Mouse (Mus musculus) forebrain, embryonic 13.5 days (tissue): Measurements from ENCODE around the gene Anapc7. TPM values are rescaled to one million over a fixed set of nuclear protein-coding genes. Genes with fewer than 3 reads are reported as not detected.
"Not testable (repeated sequence)": the region's sequence is repeated elsewhere in the genome, so short reads cannot be mapped to it uniquely, and the experiment has no call there.

ENCODE experiments used
- ATAC-seq: fragments of 200-750 bp; cut with Nextera tagmentation; 2 replicates; pipeline ENCODE4 v1.8.0; 2017
- H3K27ac ChIP-seq: fragments of 300-500 bp; sonication (generic); 2 replicates; pipeline ENCODE4 v1.5.1; 2015; ENCODE audit warnings: inconsistent platforms, mild to moderate bottlenecking, moderate library complexity
- H3K27me3 ChIP-seq: fragments of 300-500 bp; sonication (generic); 2 replicates; pipeline ENCODE4 v1.6.1; 2015; ENCODE audit warnings: mild to moderate bottlenecking, inconsistent platforms
- H3K36me3 ChIP-seq: fragments of 300-500 bp; sonication (generic); 2 replicates; pipeline ENCODE4 v1.6.1; 2015; ENCODE audit warnings: mild to moderate bottlenecking, inconsistent platforms; ENCODE audit not compliant: poor library complexity, severe bottlenecking
- H3K4me1 ChIP-seq: fragments of 300-500 bp; sonication (generic); 2 replicates; pipeline ENCODE4 v1.6.1; 2015; ENCODE audit warnings: inconsistent platforms
- H3K4me2 ChIP-seq: fragments of 300-500 bp; sonication (generic); 2 replicates; pipeline ENCODE4 v1.6.1; 2015; ENCODE audit warnings: inconsistent platforms, mild to moderate bottlenecking, moderate library complexity
- H3K4me3 ChIP-seq: fragments of 300-500 bp; sonication (generic); 2 replicates; pipeline ENCODE4 v1.5.1; 2015; ENCODE audit warnings: mild to moderate bottlenecking, inconsistent platforms
- H3K9ac ChIP-seq: fragments of 300-500 bp; sonication (generic); 2 replicates; pipeline ENCODE4 v1.6.1; 2015; ENCODE audit warnings: mild to moderate bottlenecking, inconsistent platforms
- H3K9me3 ChIP-seq: fragments of 300-500 bp; sonication (generic); replicated peaks from 2 replicates; pipeline ENCODE4 v1.6.1; 2016; ENCODE audit warnings: inconsistent platforms
- WGBS: fragments of 180-500 bp; shearing (Covaris S2); methylation state at CpG from one replicate; pipeline ENCODE4 v1.1.7; 2015; 5-methylcytosine and 5-hydroxymethylcytosine counted together
- polyA plus RNA-seq: library from polyadenylated mRNA; unstranded; fragments of >200 nt; fragmentation: Nextera tagmentation; extraction: Ambion mirVana; gene quantifications from 2 replicates; pipeline ENCODE4 v1.2.1, GENCODE M21; 2015

Gene Anapc7
- polyA plus RNA-seq, 1 experiment from 2014 or later: 50.3 TPM

DNA sequence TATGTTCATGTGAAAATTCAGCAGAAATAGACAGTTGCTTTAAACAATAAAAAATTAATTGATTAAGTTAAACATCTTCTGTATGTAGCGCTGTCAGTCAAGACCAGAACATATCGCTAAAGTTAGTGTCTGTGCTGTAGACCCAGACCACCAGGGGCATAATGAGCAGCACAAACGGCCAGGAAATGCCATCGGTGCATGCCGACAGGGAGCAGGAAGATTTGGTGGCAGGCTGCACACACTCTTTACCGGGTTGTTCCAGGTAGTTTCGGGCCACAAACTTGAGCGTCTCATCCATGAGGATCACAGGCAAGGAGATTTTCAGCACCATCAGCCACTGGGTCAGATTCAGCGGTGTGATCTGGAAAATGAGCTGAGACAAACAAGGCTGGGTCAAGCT is 35.6 kb downstream of the Anapc7 start:
- WGBS: 91% methylated on average over 9 of the region's 9 CpGs
- H3K36me3 ChIP-seq: peaks cover 100% of the 10 kb centered on the region
- not testable (repeated sequence) for H3K4me2 ChIP-seq, H3K27ac ChIP-seq, H3K27me3 ChIP-seq, H3K4me3 ChIP-seq, H3K9ac ChIP-seq, H3K9me3 ChIP-seq, H3K4me1 ChIP-seq, ATAC-seq

GRCm38 (mm10) chr5:122458066-122458465 is 36.6 kb downstream of the Anapc7 start:
- WGBS: 96% methylated on average over 4 of the region's 4 CpGs
- Histone ChIP-seq H3K4me3 (no peak overlapping the region), H3K9ac (no peak overlapping the region), H3K27ac (no peak overlapping the region), H3K4me1 (no peaks in the 10 kb centered on the region), H3K27me3 (no peaks in the 10 kb centered on the region), H3K4me2 (no peak overlapping the region), H3K9me3 (no peaks in the 10 kb centered on the region), H3K36me3 (peaks cover 100% of the 10 kb centered on the region)
- no peak for ATAC-seq

DNA sequence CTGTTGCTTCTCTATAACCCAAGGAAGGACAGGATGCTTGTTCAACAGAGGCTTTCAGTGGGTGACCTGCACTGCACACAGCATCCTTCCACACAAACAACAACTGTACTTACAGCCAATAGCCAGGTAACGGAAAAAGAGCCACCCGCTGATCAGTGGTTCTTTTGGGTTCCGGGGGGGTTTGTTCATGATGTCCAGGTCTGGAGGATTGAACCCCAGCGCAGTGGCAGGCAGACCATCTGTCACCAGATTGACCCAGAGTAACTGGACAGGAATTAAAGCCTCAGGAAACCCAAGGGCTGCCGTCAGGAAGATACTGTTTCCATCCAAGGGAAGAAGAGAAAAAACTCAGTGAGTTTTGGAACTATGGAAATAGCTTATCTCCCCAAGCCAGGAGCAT is 37.8 kb downstream of the Anapc7 start:
- Histone ChIP-seq H3K9me3 (no peaks in the 10 kb centered on the region), H3K4me3 (no peak overlapping the region), H3K4me1 (no peaks in the 10 kb centered on the region), H3K27ac (no peak overlapping the region), H3K9ac (no peak overlapping the region), H3K27me3 (no peaks in the 10 kb centered on the region), H3K4me2 (no peak overlapping the region), H3K36me3 (peaks cover 100% of the 10 kb centered on the region)
- no peak for ATAC-seq
- WGBS: 95% methylated on average over 5 of the region's 5 CpGs

GRCm38 (mm10) chr5:122460656-122461055 is 39.2 kb downstream of the Anapc7 start:
- 88% methylated on average over 11 of the region's 11 CpGs for WGBS

GRCm38 (mm10) chr5:122461431-122461830 is 39.9 kb downstream of the Anapc7 start:
- no peak overlapping the region for H3K4me3 ChIP-seq
- no peaks in the 10 kb centered on the region for H3K27me3 ChIP-seq
- H3K4me2 ChIP-seq: no peak overlapping the region
- WGBS: 96% methylated on average over 9 of the region's 9 CpGs
- H3K9ac ChIP-seq: no peak overlapping the region
- ATAC-seq: no peak
- no peak overlapping the region for H3K27ac ChIP-seq
- no peaks in the 10 kb centered on the region for H3K9me3 ChIP-seq
- no peaks in the 10 kb centered on the region for H3K4me1 ChIP-seq
- peaks cover 100% of the 10 kb centered on the region for H3K36me3 ChIP-seq

More at GRCm38 (mm10) chr5:122460656-122461055, 39.2 kb downstream of the Anapc7 start:
- H3K4me2 ChIP-seq: no peak overlapping the region
- no peaks in the 10 kb centered on the region for H3K4me1 ChIP-seq
- H3K27ac ChIP-seq: no peak overlapping the region
- no peaks in the 10 kb centered on the region for H3K9me3 ChIP-seq
- no peak overlapping the region for H3K9ac ChIP-seq
- peaks cover 100% of the 10 kb centered on the region for H3K36me3 ChIP-seq
- no peak for ATAC-seq
- H3K4me3 ChIP-seq: no peak overlapping the region
- no peaks in the 10 kb centered on the region for H3K27me3 ChIP-seq

DNA sequence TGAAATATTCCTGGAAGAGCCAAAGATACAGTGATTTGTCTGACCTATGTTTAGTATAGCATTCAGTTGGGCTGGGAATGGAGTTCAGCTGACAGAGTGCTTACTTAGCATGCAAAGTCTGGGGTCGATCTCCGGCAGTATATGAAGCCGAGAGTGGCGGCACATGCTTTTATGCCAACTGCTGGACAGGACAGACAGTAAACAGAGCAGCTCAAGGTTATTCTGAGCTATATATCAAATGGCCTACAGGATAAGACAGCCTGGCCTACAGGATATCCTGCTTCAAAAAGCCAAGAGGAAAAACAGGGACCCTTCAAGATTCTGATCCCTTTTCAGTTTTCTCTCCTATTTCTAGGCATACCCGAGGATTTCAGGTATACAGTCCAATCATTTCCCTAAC is 50.2 kb downstream of the Anapc7 start:
- no peak overlapping the region for H3K4me2 ChIP-seq
- peaks cover 89% of the 10 kb centered on the region for H3K36me3 ChIP-seq
- ATAC-seq: no peak
- 0 out of 2 replicates have a peak, but pooled peaks cover 6% of the 10 kb centered on the region for H3K4me1 ChIP-seq
- WGBS: 89% methylated on average over 5 of the region's 5 CpGs
- no peaks in the 10 kb centered on the region for H3K27me3 ChIP-seq
- no peak overlapping the region for H3K9ac ChIP-seq
- H3K27ac ChIP-seq: no peak overlapping the region
- no peak overlapping the region for H3K4me3 ChIP-seq
- no peaks in the 10 kb centered on the region for H3K9me3 ChIP-seq

DNA sequence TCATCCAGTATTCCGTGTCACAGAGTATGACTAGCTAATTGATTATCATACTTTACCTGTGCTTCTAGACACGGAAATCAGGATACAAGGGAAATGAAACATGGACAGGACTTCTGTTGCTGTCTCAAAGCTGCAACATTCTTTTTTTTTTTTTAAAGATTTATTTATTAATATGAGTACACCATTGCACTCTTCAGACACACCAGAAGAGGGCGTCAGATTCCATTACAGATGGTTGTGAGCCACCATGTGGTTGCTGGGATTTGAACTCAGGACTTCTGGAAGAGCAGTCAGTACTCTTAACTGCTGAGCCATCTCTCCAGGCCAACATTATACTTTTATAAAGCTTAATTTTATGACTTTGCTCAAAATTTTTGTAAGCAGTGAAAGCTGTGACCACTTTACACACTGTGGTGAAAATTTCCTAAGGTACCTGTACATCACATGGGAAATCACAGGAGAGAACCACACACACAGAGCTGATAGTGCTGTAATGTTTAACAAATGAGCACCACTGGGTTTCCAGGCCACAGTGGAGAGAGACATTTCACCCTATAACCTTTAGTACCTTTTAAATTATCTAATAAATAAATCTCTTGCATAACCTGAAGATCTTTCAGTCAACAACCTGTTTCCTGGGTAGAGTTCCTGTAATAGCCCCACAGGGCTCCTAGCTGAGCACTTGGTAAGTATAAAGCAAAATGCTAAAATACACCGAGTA is 53.3 kb downstream of the Anapc7 start:
- H3K4me2 ChIP-seq: no peak overlapping the region
- H3K9me3 ChIP-seq: no peaks in the 10 kb centered on the region
- H3K4me3 ChIP-seq: no peak overlapping the region
- no peak overlapping the region for H3K9ac ChIP-seq
- WGBS: 83% methylated on average over 4 of the region's 4 CpGs
- 0 out of 2 replicates have a peak, but pooled peaks cover 6% of the 10 kb centered on the region for H3K4me1 ChIP-seq
- no peak for ATAC-seq
- peaks cover 76% of the 10 kb centered on the region for H3K36me3 ChIP-seq
- H3K27me3 ChIP-seq: no peaks in the 10 kb centered on the region
- H3K27ac ChIP-seq: no peak overlapping the region

DNA sequence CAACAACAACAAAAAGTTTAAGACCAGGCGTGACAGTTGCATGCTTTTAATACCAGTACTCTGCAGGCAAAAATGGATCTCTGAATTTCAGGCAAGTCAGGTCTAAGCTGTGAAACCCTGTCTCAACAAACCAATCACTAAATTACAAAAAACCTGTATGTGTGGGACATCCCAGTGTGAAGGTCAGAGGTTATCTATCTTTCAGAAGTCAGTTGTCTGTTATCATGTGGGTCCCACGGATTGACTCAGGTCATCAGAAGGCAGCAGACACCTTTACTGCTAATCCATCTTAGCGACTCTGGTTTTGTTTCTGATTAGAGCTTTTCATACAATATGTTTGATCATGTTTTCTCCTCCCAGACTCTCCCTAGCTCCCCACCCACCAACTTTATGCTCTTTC is 54.6 kb downstream of the Anapc7 start:
- Histone ChIP-seq H3K27me3 (no peaks in the 10 kb centered on the region), H3K9me3 (no peaks in the 10 kb centered on the region), H3K36me3 (peaks cover 72% of the 10 kb centered on the region), H3K4me3 (no peak overlapping the region), H3K4me2 (no peak overlapping the region), H3K9ac (no peak overlapping the region), H3K27ac (no peak overlapping the region), H3K4me1 (0 out of 2 replicates have a peak, but pooled peaks cover 6% of the 10 kb centered on the region)
- ATAC-seq: no peak
- 85% methylated on average over 3 of the region's 3 CpGs for WGBS

DNA sequence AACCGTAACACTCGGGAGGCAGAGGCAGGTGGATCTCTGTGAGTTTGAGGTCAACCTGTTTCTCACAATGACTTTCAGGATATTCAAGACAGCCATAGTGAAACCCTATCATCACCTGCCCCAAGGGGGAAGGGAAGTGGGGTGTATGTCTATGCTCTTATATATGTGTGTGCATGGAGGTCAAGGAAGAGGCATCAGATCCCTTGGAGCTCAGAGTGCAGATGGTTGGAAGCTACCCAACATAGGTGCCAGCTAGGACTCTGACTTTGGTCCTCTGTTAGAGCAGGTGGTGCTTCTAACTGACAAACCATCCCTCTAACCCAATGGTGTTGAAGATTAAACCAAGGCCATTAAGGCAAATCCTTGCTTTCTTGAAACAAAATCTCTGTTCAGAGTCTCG is 56.0 kb downstream of the Anapc7 start:
- Histone ChIP-seq H3K4me2 (no peak overlapping the region), H3K36me3 (peaks cover 72% of the 10 kb centered on the region), H3K27ac (no peak overlapping the region), H3K27me3 (no peaks in the 10 kb centered on the region), H3K9ac (no peak overlapping the region), H3K9me3 (no peaks in the 10 kb centered on the region), H3K4me3 (no peak overlapping the region), H3K4me1 (0 out of 2 replicates have a peak, but pooled peaks cover 6% of the 10 kb centered on the region)
- 91% methylated on average over 3 of the region's 3 CpGs for WGBS
- no peak for ATAC-seq

- ATAC-seq: no peak
Measured at GRCm38 (mm10) chr5:122479131-122479530, 57.6 kb downstream of the Anapc7 start.

GRCm38 (mm10) chr5:122481844-122482243 is 60.4 kb downstream of the Anapc7 start:
- no peaks in the 10 kb centered on the region for H3K4me1 ChIP-seq
- ATAC-seq: no peak
- H3K27ac ChIP-seq: no peak overlapping the region
- no peak overlapping the region for H3K4me3 ChIP-seq
- H3K4me2 ChIP-seq: no peak overlapping the region
- no peaks in the 10 kb centered on the region for H3K27me3 ChIP-seq
- H3K9ac ChIP-seq: no peak overlapping the region
- 92% methylated on average over 5 of the region's 5 CpGs for WGBS
- peaks cover 79% of the 10 kb centered on the region for H3K36me3 ChIP-seq
- H3K9me3 ChIP-seq: no peaks in the 10 kb centered on the region

More at GRCm38 (mm10) chr5:122479131-122479530, 57.6 kb downstream of the Anapc7 start:
- Histone ChIP-seq H3K9ac (no peak overlapping the region), H3K27me3 (no peaks in the 10 kb centered on the region), H3K27ac (no peak overlapping the region), H3K9me3 (no peaks in the 10 kb centered on the region), H3K36me3 (peaks cover 72% of the 10 kb centered on the region), H3K4me2 (no peak overlapping the region), H3K4me3 (no peak overlapping the region), H3K4me1 (0 out of 2 replicates have a peak, but pooled peaks cover 4% of the 10 kb centered on the region)
- WGBS: 49% methylated on average over 2 of the region's 2 CpGs

- no peaks in the 10 kb centered on the region for H3K9me3 ChIP-seq
- no peak overlapping the region for H3K9ac ChIP-seq
- H3K27ac ChIP-seq: no peak overlapping the region
- H3K4me1 ChIP-seq: no peaks in the 10 kb centered on the region
- no peak for ATAC-seq
- no peaks in the 10 kb centered on the region for H3K27me3 ChIP-seq
- H3K36me3 ChIP-seq: peaks cover 77% of the 10 kb centered on the region
- 95% methylated on average over 6 of the region's 6 CpGs for WGBS
- H3K4me2 ChIP-seq: no peak overlapping the region
- H3K4me3 ChIP-seq: no peak overlapping the region
Measured at GRCm38 (mm10) chr5:122482733-122483391, 61.4 kb downstream of the Anapc7 start.
